Mouse (Mus musculus) midbrain, embryonic 16.5 days (tissue): ENCODE data around the gene Muc3. TPM values are rescaled to one million over a fixed set of nuclear protein-coding genes. Genes with fewer than 3 reads are reported as not detected.

ENCODE experiments used
- ATAC-seq: fragments of 200-750 bp; cut with Nextera tagmentation; 2 replicates; pipeline ENCODE4 v1.8.0; 2017; ENCODE audit warnings: moderate TSS enrichment
- H3K27ac ChIP-seq: fragments of 300-500 bp; sonication (generic); 2 replicates; pipeline ENCODE4 v1.5.1; 2014; ENCODE audit warnings: mild to moderate bottlenecking, low read length, mixed read lengths
- H3K27me3 ChIP-seq: fragments of 300-500 bp; sonication (generic); 2 replicates; pipeline ENCODE4 v1.6.1; 2014; ENCODE audit warnings: low read depth, low read length, mixed read lengths; ENCODE audit not compliant: control insufficient read depth, insufficient read depth
- H3K36me3 ChIP-seq: fragments of 300-500 bp; sonication (generic); 2 replicates; pipeline ENCODE4 v1.6.1; 2014; ENCODE audit warnings: mild to moderate bottlenecking, low read length, moderate library complexity, mixed read lengths; ENCODE audit not compliant: control insufficient read depth, insufficient read depth
- H3K4me1 ChIP-seq: fragments of 300-500 bp; sonication (generic); 2 replicates; pipeline ENCODE4 v1.6.1; 2014; ENCODE audit warnings: mild to moderate bottlenecking, low read length, mixed read lengths; ENCODE audit not compliant: control insufficient read depth, insufficient read depth
- H3K4me2 ChIP-seq: fragments of 300-500 bp; sonication (generic); 2 replicates; pipeline ENCODE4 v1.6.1; 2014; ENCODE audit warnings: mild to moderate bottlenecking, low read length, mixed read lengths
- H3K4me3 ChIP-seq: fragments of 300-500 bp; sonication (generic); 2 replicates; pipeline ENCODE4 v1.5.1; 2014; ENCODE audit warnings: low read depth, mild to moderate bottlenecking, low read length, moderate library complexity, mixed read lengths
- H3K9ac ChIP-seq: fragments of 300-500 bp; sonication (generic); 2 replicates; pipeline ENCODE4 v1.6.1; 2014; ENCODE audit warnings: low read depth, low read length, mixed read lengths
- H3K9me3 ChIP-seq: fragments of 300-500 bp; sonication (generic); replicated peaks from 2 replicates; pipeline ENCODE4 v1.6.1; 2014; ENCODE audit warnings: mild to moderate bottlenecking, low read length, mixed read lengths; ENCODE audit not compliant: control insufficient read depth, poor library complexity, severe bottlenecking
- WGBS: fragments of 180-500 bp; shearing (Covaris S2); extraction: QIAGEN DNeasy Blood & Tissue Kit; methylation state at CpG from one replicate; pipeline ENCODE4 v1.1.7; 2014; 5-methylcytosine and 5-hydroxymethylcytosine counted together
- polyA plus RNA-seq: library from polyadenylated mRNA; unstranded; fragments of >200 nt; fragmentation: Nextera tagmentation; extraction: Ambion mirVana; gene quantifications from 2 replicates; pipeline ENCODE4 v1.2.1, GENCODE M21; 2015

Muc3 gene
- polyA plus RNA-seq, 1 experiment from 2014 or later = not detected

DNA sequence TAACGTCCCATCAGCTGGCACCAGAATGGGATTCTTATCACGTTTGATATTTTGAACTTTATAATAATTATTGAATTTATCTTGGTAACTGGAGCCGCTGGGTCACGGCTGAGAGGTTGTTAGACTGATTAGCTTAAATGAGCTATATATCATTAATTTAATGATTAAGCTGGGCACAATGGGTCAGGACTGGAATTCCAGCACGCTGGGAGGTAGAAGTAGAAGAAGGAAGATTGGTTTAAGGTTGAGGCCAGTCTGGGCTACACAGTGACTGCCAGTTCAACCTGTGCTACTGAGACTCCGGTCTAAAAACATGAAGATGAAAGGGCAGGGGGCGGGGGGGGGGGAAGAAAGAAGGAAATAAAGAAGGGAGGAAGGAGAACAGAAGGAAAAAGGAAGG, 22.4 kb upstream of the Muc3 start:
- 85% methylated on average over 6 of the region's 7 CpGs for WGBS
- no peaks in the 10 kb centered on the region for H3K36me3 ChIP-seq
- no peaks in the 10 kb centered on the region for H3K4me1 ChIP-seq
- no peak overlapping the region for H3K9ac ChIP-seq
- no peak for ATAC-seq
- H3K4me2 ChIP-seq = no peak overlapping the region
- no peak overlapping the region for H3K4me3 ChIP-seq
- H3K27me3 ChIP-seq = no peaks in the 10 kb centered on the region
- no peak overlapping the region for H3K27ac ChIP-seq
- H3K9me3 ChIP-seq = no peaks in the 10 kb centered on the region

- 84% methylated on average over 9 of the region's 9 CpGs for WGBS
- H3K9ac ChIP-seq = no peak overlapping the region
- H3K36me3 ChIP-seq = no peaks in the 10 kb centered on the region
- no peaks in the 10 kb centered on the region for H3K27me3 ChIP-seq
- H3K9me3 ChIP-seq = no peaks in the 10 kb centered on the region
- no peaks in the 10 kb centered on the region for H3K4me1 ChIP-seq
- H3K4me2 ChIP-seq = no peak overlapping the region
- H3K27ac ChIP-seq = no peak overlapping the region
- H3K4me3 ChIP-seq = no peak overlapping the region
- ATAC-seq = no peak
Observed at GRCm38 (mm10) chr5:137170836-137171380, 21.8 kb upstream of the Muc3 start.

- Histone ChIP-seq H3K27me3 (no peaks in the 10 kb centered on the region), H3K9ac (no peak overlapping the region), H3K36me3 (no peaks in the 10 kb centered on the region), H3K9me3 (no peaks in the 10 kb centered on the region), H3K4me2 (no peak overlapping the region), H3K4me3 (no peak overlapping the region), H3K4me1 (no peaks in the 10 kb centered on the region), H3K27ac (no peak overlapping the region)
- WGBS = 80% methylated on average over 6 of the region's 6 CpGs
- ATAC-seq = no peak
Observed at GRCm38 (mm10) chr5:137167539-137167938, 18.4 kb upstream of the Muc3 start.

DNA sequence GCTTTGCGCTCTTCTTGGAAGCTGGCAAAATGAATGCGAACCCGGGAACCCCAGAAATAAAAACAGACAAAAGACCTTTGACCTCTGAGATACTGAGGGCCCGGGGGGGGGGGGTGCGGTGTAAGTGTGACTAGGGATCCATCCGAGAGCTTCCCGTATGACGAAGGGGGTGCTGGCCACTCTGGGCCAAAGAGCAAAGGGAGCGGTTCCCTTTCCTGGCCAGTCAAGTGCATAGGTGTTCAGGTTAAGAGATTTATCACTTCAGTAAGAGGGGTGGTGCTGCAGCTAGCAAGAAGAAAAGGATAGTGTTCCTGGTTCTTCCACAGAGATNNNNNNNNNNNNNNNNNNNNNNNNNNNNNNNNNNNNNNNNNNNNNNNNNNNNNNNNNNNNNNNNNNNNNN, 16.9 kb upstream of the Muc3 start:
- Histone ChIP-seq H3K4me1 (no peaks in the 10 kb centered on the region), H3K9ac (no peak overlapping the region), H3K4me3 (no peak overlapping the region), H3K36me3 (no peaks in the 10 kb centered on the region), H3K27me3 (no peaks in the 10 kb centered on the region), H3K9me3 (no peaks in the 10 kb centered on the region), H3K4me2 (no peak overlapping the region), H3K27ac (no peak overlapping the region)
- 87% methylated on average over 9 of the region's 9 CpGs for WGBS
- no peak for ATAC-seq

GRCm38 (mm10) chr5:137161853-137162252, 12.7 kb upstream of the Muc3 start:
- WGBS = 66% methylated on average over 4 of the region's 4 CpGs
- no peaks in the 10 kb centered on the region for H3K4me1 ChIP-seq
- no peak overlapping the region for H3K4me2 ChIP-seq
- no peak for ATAC-seq
- H3K4me3 ChIP-seq = no peak overlapping the region
- no peaks in the 10 kb centered on the region for H3K36me3 ChIP-seq
- no peaks in the 10 kb centered on the region for H3K27me3 ChIP-seq
- H3K27ac ChIP-seq = no peak overlapping the region
- no peak overlapping the region for H3K9ac ChIP-seq
- no peaks in the 10 kb centered on the region; the same call in 1 of the 2 replicates for H3K9me3 ChIP-seq

DNA sequence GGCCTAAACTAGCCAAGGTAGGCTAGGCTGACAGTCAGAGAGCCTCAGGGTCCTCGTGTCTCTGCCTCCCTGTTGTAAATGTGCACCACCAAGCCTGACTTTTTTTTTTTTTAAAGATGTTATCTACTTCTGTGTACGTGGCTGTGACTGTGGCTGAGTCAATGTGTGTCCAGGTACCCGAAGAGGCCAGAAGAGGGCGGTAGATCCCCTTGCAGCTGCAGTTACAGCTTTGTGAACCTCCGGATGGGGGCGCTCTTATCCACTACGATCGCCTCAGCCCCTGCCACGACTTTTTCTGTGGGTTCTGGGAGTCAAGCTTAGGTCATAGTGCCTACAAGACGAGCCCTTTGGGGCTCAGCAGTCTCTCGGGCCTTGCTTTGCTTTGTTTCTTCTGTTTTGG, 10.3 kb upstream of the Muc3 start:
- Histone ChIP-seq H3K4me2 (no peak overlapping the region), H3K4me3 (no peak overlapping the region), H3K4me1 (no peaks in the 10 kb centered on the region), H3K9ac (no peak overlapping the region), H3K27ac (no peak overlapping the region), H3K9me3 (no peaks in the 10 kb centered on the region; the same call in 1 of the 2 replicates), H3K36me3 (no peaks in the 10 kb centered on the region), H3K27me3 (no peaks in the 10 kb centered on the region)
- no peak for ATAC-seq
- WGBS = 42% methylated on average over 11 of the region's 11 CpGs

DNA sequence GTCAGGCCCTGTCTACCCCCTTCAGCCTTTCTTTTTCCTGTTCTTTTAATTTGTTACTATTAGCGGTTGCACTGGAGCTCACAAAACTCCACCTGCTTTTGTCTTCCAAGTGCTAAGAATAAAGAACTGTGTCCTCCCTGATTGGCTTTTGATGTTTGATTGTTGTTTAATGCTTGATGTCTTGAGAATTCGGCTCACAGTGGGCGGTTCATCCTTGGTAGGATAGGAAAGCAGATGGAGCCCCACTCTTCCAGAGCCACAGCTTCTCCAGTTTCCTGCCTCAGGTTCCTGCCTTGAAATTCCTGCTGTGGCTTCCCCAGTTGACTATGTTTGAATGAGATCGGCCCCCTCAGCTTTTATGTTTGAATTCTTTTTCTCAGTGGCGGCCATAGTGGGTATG, 4.2 kb upstream of the Muc3 start:
- ATAC-seq = no peak
- Histone ChIP-seq H3K27ac (no peak overlapping the region), H3K4me2 (no peak overlapping the region), H3K4me1 (no peaks in the 10 kb centered on the region), H3K4me3 (no peak overlapping the region), H3K27me3 (no peaks in the 10 kb centered on the region), H3K9ac (no peak overlapping the region), H3K36me3 (no peaks in the 10 kb centered on the region), H3K9me3 (peaks cover 10% of the 10 kb centered on the region; the same call in 1 of the 2 replicates)
- WGBS = 93% methylated on average over 5 of the region's 5 CpGs

DNA sequence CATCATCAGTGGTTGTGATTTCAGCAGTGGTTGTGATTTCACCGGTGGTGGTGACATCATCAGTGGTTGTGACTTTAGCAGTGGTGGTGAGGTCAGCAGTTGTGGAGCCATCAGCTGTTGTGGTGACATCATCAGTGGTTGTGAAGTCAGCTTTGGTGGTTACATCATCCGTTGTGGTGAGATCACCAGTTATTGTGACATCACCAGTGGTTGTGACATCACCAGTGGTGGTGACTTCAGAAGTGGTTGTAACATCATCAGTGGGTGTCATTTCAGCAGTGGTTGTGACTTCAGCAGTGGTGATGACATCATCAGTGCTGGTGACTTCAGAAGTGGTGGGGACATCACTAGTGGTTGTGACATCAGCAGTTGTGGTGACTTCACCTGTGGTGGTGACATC, 3.5 kb upstream of the Muc3 start:
- H3K27ac ChIP-seq = no peak overlapping the region
- no peak overlapping the region for H3K4me2 ChIP-seq
- H3K36me3 ChIP-seq = no peaks in the 10 kb centered on the region
- no peaks in the 10 kb centered on the region for H3K27me3 ChIP-seq
- H3K4me3 ChIP-seq = no peak overlapping the region
- H3K9me3 ChIP-seq = peaks cover 10% of the 10 kb centered on the region; the same call in 1 of the 2 replicates
- ATAC-seq = no peak
- H3K4me1 ChIP-seq = no peaks in the 10 kb centered on the region
- WGBS = 72% methylated on average over 2 of the region's 2 CpGs
- H3K9ac ChIP-seq = no peak overlapping the region

- no peak overlapping the region for H3K9ac ChIP-seq
- no peak overlapping the region for H3K4me2 ChIP-seq
- no peak overlapping the region for H3K27ac ChIP-seq
- no peak overlapping the region for H3K4me3 ChIP-seq
- no peaks in the 10 kb centered on the region for H3K9me3 ChIP-seq
- H3K4me1 ChIP-seq = no peaks in the 10 kb centered on the region
- H3K27me3 ChIP-seq = peaks cover 2% of the 10 kb centered on the region; the same call in 1 of the 2 replicates
- no peaks in the 10 kb centered on the region for H3K36me3 ChIP-seq
- 51% methylated on average over 3 of the region's 3 CpGs for WGBS
- ATAC-seq = no peak
Observed at GRCm38 (mm10) chr5:137140836-137141235, 8.3 kb downstream of the Muc3 start.
